Mouse (Mus musculus) megakaryocyte, embryonic 14.5 days (primary cell): ENCODE measurements at regions not wholly inside any gene's neighbourhood (a gene's known extent, or its start where the extent isn't known, plus 50 kb on each side); places are given as distances from the start of the nearest gene placed in this dataset.

ENCODE experiments used
- FLI1 ChIP-seq: IDR thresholded peaks from 2 replicates; pipeline ENCODE4 v1.6.1; 2012; ENCODE audit warnings: low read length, inconsistent platforms, mixed read lengths
- GATA1 ChIP-seq: IDR thresholded peaks from 3 replicates; pipeline ENCODE4 v1.6.1; 2012; ENCODE audit warnings: mixed read lengths, low read length, inconsistent platforms, borderline replicate concordance

DNA sequence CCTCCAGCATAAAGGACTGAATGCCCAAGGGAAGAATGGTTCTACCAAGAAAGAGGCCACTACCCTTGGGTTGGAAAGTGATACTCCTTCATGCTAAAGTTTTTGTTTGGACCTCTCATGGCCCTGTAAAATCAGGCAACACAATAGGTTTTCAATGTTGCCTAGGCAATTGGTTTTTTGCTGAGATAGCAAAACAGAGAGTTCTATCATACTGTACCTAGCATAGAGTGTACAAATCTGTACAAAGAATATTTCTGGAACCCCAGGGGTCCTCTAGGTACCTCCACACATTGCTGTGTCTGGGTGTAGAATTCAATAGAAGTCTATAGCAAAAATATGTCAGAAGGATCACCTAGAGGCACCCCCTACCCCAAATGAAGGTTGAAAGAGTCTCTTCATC, 483.4 kb upstream of the Kif2a start:
- TF ChIP-seq GATA1 (no peak), FLI1 (no peak)
